Comparison of ENCODE assay signal across 21 mouse cellular contexts in the genomic region with DNA sequence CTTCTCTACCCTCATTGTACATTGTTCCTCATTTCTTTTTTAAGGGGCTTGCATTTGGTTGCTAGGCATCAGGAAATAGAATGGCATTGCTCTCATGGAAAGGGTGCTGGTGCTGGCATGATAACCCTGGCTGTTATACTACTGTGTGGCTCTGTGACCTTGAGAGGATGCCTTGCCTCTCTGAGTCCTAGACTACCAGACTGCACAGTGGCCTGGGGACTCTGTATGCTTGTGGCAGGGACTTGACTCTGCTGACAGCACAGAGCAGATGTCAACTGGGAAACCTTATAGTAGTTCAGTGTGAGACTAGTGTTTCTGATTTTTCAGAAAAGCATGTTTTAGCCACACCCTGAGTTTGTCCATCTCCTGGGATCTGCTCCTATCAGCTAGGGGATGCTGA.
DNase-seq lines count a peak whose midpoint lies in the region; ATAC-seq and TF ChIP-seq lines count a peak whose summit lies in the region.
"Had no signal": no experiment of that assay in that cellular context is flagged by ENCODE, and none has a peak within 500 bp of the region (broad histone marks: within the 10 kb centered on the region; RNA-seq: fewer than 3 reads in every experiment).

No protein-coding gene starts in this region.

- H3K4me1 ChIP-seq in hindbrain, embryonic 10.5 days (replicated peaks): peaks cover 10% of the 10 kb centered on the region
- peaks cover 5% of the 10 kb centered on the region; the same call in 1 of the 2 replicates for H3K4me1 ChIP-seq in hindbrain, embryonic 16.5 days (ENCODE audit: control insufficient read depth, insufficient read depth, low read depth, low read length)
- H3K4me1 ChIP-seq: heart, embryonic 12.5 days had no signal

- TF ChIP-seq POLR2A in brain, embryonic 14.5 days (IDR thresholded peaks at IDR 0.05; ENCODE audit: borderline replicate concordance, extremely low read depth, insufficient read depth, insufficient read length, poor library complexity, severe bottlenecking): no peak

- no peaks in the 10 kb centered on the region for H3K36me3 ChIP-seq in hindbrain, embryonic 10.5 days
- H3K36me3 ChIP-seq in hindbrain, embryonic 16.5 days (ENCODE audit: control insufficient read depth, insufficient read depth, low read length): no peaks in the 10 kb centered on the region
- H3K36me3 ChIP-seq: heart, embryonic 12.5 days had no signal

- no peak for ATAC-seq in hindbrain, embryonic 16.5 days
- ATAC-seq: lung, postnatal 0 days had no signal

- TF ChIP-seq CTCF in brain, embryonic 14.5 days (IDR thresholded peaks at IDR 0.05; ENCODE audit: borderline replicate concordance, extremely low read depth, insufficient read depth, insufficient read length): no peak
- no peak for TF ChIP-seq CTCF in left cerebral cortex, adult 2 months (IDR thresholded peaks at IDR 0.05)

- no peaks in the 10 kb centered on the region for H3K27me3 ChIP-seq in hindbrain, embryonic 10.5 days (ENCODE audit: insufficient read depth, poor library complexity, severe bottlenecking)
- H3K27me3 ChIP-seq in hindbrain, embryonic 16.5 days (replicated peaks; ENCODE audit: control insufficient read depth, insufficient read depth, low read length): no peaks in the 10 kb centered on the region
- H3K27me3 ChIP-seq: heart, embryonic 12.5 days had no signal

- H3K4me2 ChIP-seq in hindbrain, embryonic 16.5 days (ENCODE audit: low read length): no peak overlapping the region
- H3K4me2 ChIP-seq: heart, embryonic 12.5 days had no signal

- intact Hi-C loops in left cerebral cortex, adult 2 months (cut with DNase I): no loop called here

- no peak overlapping the region for H3K9ac ChIP-seq in hindbrain, embryonic 16.5 days (ENCODE audit: low read depth, low read length)
- H3K9ac ChIP-seq: heart, embryonic 12.5 days had no signal

- H3K27ac ChIP-seq in hindbrain, embryonic 10.5 days: no peak overlapping the region
- H3K27ac ChIP-seq in hindbrain, embryonic 16.5 days (ENCODE audit: low read depth, low read length): no peak overlapping the region
- no peak overlapping the region for H3K27ac ChIP-seq in left cerebral cortex, adult 2 months
- H3K27ac ChIP-seq: gastrocnemius, adult 2 months; layer of hippocampus, adult 2 months; stomach, postnatal 0 days had no signal

- no peaks in the 10 kb centered on the region for H3K9me3 ChIP-seq in hindbrain, embryonic 10.5 days
- H3K9me3 ChIP-seq in hindbrain, embryonic 16.5 days (ENCODE audit: control insufficient read depth, low read length): no peaks in the 10 kb centered on the region
- H3K9me3 ChIP-seq: heart, embryonic 12.5 days had no signal

- DNase-seq in hindbrain, embryonic 10.5 days (ENCODE audit: low spot score): peak; percentile 7
- DNase-seq in brain, embryonic 14.5 days (ENCODE audit: low read depth): peak; percentile 36
- peak; percentile 8 for DNase-seq in embryo, embryonic 10.5 days (ENCODE audit: low spot score)
- peak; percentile 42 for DNase-seq in mesoderm, embryonic 11.5 days (ENCODE audit: low read depth, low spot score)
- DNase-seq in ovary, postnatal 36 days (ENCODE audit: low spot score): no peak
- DNase-seq in left cerebral cortex, adult 2 months (ENCODE audit: extremely low spot score in 1 of 2, low spot score in 2 of 2): no peak
- DNase-seq: cerebellum, adult 8-10 months; gastrocnemius, adult 2 months; heart, postnatal 14 days; kidney, adult 2 months; kidney, postnatal 14 days; layer of hippocampus, postnatal 36 days; left cerebral cortex, postnatal 4 days; liver; right cerebral cortex, adult 18-20 months; thymus, postnatal 14 days had no signal

- H3K4me3 ChIP-seq in hindbrain, embryonic 10.5 days: no peak overlapping the region
- no peak overlapping the region for H3K4me3 ChIP-seq in hindbrain, embryonic 16.5 days (ENCODE audit: low read length)
- no peak overlapping the region for H3K4me3 ChIP-seq in left cerebral cortex, adult 2 months
- H3K4me3 ChIP-seq: gastrocnemius, adult 2 months; heart, embryonic 12.5 days; layer of hippocampus, adult 2 months had no signal

Comparison
In these comparisons a context has a peak if more than half of its experiments do, and no peak if none do; other contexts are left out.
1. DNase-seq: peak in hindbrain, embryonic 10.5 days (single experiment), brain, embryonic 14.5 days (single experiment), embryo, embryonic 10.5 days (single experiment) and mesoderm, embryonic 11.5 days (single experiment); none in ovary, postnatal 36 days (single experiment) and left cerebral cortex, adult 2 months (0 of 2).